Mouse (Mus musculus) brown adipose tissue, adult 24 weeks (tissue): ENCODE data around the gene Pde4c. TPM values are rescaled to one million over a fixed set of nuclear protein-coding genes. Genes with fewer than 3 reads are reported as not detected.
A peak's percentile ranks its signal among the peaks of the same experiment; 100 is the strongest.

Experiments
- H3K27ac ChIP-seq: fragments of 200-500 bp; replicated peaks from 2 replicates; pipeline ENCODE4 v1.5.1; 2012; ENCODE audit warnings: low read depth, mild to moderate bottlenecking, low read length
- H3K4me1 ChIP-seq: fragments of 200-500 bp; 2 replicates; pipeline ENCODE4 v1.6.1; 2012; ENCODE audit warnings: low read length, mixed read lengths; ENCODE audit not compliant: control insufficient read depth, insufficient read depth, insufficient read length
- H3K4me3 ChIP-seq: fragments of 200-500 bp; 2 replicates; pipeline ENCODE4 v1.5.1; 2012; ENCODE audit warnings: low read depth, mild to moderate bottlenecking, low read length, moderate library complexity; ENCODE audit not compliant: insufficient read depth
- polyA plus RNA-seq: library from polyadenylated mRNA; stranded (reverse); fragments of >200 nt; gene quantifications from 2 replicates; pipeline ENCODE4 v1.2.4, GENCODE M21; 2012; ENCODE audit not compliant: missing spikeins, insufficient read depth, insufficient read length

Gene Pde4c
- polyA plus RNA-seq, 1 experiment, result 0.36 TPM

- Histone ChIP-seq H3K4me3 (peak overlapping the region; percentile 70), H3K27ac (peak overlapping the region; percentile 37; the same call in 1 of the 2 replicates), H3K4me1 (peaks cover 9% of the 10 kb centered on the region)
Measured at GRCm38 (mm10) chr8:70758616-70759561, 35.4 kb downstream of the Pde4c start.

GRCm38 (mm10) chr8:70760350-70760749 is 36.8 kb downstream of the Pde4c start:
- H3K27ac ChIP-seq, result peak overlapping the region; percentile 33
- peak overlapping the region; percentile 70 for H3K4me3 ChIP-seq
- peaks cover 6% of the 10 kb centered on the region for H3K4me1 ChIP-seq

GRCm38 (mm10) chr8:70760775-70761406 is 37.4 kb downstream of the Pde4c start, which contains the start of gene Mpv17l2:
Gene Mpv17l2, minus strand, starts transcription at chr8:70760946.
- peak within 1 kb of the TSS; percentile 70 for H3K4me3 ChIP-seq

GRCm38 (mm10) chr8:70762118-70762517 is 38.6 kb downstream of the Pde4c start:
- Histone ChIP-seq H3K4me3 (no peak overlapping the region), H3K4me1 (peaks cover 11% of the 10 kb centered on the region), H3K27ac (0 out of 2 replicates have a peak overlapping the region, but pooled peaks have one; percentile 3)

More at GRCm38 (mm10) chr8:70760775-70761406, 37.4 kb downstream of the Pde4c start, which contains the start of gene Mpv17l2:
- Histone ChIP-seq H3K27ac (peak within 1 kb of the TSS; percentile 92), H3K4me1 (peaks cover 6% of the 10 kb centered on the region)

- Histone ChIP-seq H3K4me1 (peaks cover 11% of the 10 kb centered on the region), H3K27ac (no peak overlapping the region), H3K4me3 (no peak overlapping the region)
Measured at GRCm38 (mm10) chr8:70763354-70763753, 39.8 kb downstream of the Pde4c start.

- H3K4me3 ChIP-seq, result no peak overlapping the region
- H3K4me1 ChIP-seq, result peaks cover 11% of the 10 kb centered on the region
- H3K27ac ChIP-seq, result no peak overlapping the region
Measured at GRCm38 (mm10) chr8:70764026-70764425, 40.5 kb downstream of the Pde4c start.

- Histone ChIP-seq H3K27ac (no peak overlapping the region), H3K4me1 (peaks cover 11% of the 10 kb centered on the region), H3K4me3 (no peak overlapping the region)
Measured at GRCm38 (mm10) chr8:70764676-70765075, 41.2 kb downstream of the Pde4c start.

DNA sequence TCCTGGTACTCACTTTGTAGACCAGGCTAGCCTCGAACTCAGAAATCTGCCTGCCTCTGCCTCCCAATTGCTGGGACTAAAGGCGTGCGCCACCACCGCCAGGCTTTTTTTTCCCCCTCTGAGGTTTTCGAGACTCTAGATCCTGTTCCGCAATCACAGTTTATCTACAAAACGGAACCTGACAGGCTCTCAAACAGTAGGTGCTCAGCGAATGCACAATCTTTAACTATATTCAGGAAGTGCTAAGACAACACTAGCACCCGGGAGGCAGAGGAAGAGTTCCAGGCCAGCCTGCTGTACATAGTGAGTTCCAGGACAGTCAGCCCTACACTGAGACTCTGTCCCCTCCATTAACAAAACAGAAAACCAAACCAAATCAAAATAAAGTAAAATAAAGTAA is 41.8 kb downstream of the Pde4c start:
- no peak overlapping the region for H3K27ac ChIP-seq
- H3K4me3 ChIP-seq, result 0 out of 2 replicates have a peak overlapping the region, but pooled peaks have one; percentile 6

GRCm38 (mm10) chr8:70765838-70766570 is 42.5 kb downstream of the Pde4c start:
- Histone ChIP-seq H3K4me1 (peaks cover 7% of the 10 kb centered on the region), H3K27ac (peak overlapping the region; percentile 41; the same call in 1 of the 2 replicates), H3K4me3 (peak overlapping the region; percentile 54)

More for the DNA sequence above, 41.8 kb downstream of the Pde4c start:
- peaks cover 7% of the 10 kb centered on the region for H3K4me1 ChIP-seq

DNA sequence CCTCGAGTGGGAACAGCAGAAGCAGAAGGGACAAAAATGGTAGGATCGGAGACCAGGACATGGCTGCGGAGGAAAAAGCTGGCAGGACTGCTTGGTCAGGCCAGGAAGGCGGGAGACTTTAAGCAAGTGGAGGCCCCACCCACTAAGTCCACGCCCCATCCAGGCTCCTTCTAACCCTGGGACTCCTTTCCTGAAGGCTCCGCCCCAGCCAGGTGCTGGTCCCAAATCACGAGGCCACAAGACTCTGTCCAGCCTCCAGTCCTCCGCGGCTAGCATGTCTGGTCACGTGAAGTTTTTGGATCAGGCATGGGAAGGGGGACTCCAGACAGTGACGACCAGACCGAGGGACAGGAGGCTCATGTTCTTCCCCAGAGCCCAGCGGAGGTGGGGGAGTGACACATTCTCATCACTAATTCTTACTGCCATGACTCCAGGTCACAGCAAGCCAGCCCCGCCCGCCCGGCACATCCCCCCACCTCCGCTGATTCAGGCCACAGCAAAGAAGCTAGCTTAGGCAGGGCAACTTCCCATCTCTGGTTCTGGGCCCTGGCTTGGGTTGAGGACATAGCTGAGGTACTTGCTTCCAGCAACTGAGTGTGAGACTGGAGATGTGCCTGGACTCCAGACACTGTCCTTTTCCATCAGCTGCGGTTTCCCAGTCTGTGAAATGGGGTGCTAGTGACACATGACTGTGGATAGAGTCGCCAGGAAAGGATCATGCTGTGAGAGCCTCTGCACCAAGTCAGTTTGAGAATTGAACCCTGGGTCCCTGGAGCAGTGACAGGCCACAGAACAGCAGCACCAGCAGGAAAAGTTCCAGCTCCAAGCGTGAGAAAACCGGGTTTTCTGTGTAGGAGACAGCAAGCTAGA is 43.3 kb downstream of the Pde4c start:
- peak overlapping the region; percentile 41 for H3K27ac ChIP-seq
- H3K4me3 ChIP-seq, result peak overlapping the region; percentile 54
- peaks cover 5% of the 10 kb centered on the region for H3K4me1 ChIP-seq

- H3K4me1 ChIP-seq, result peaks cover 5% of the 10 kb centered on the region
- H3K4me3 ChIP-seq, result no peak overlapping the region
- H3K27ac ChIP-seq, result peak overlapping the region; percentile 32
Measured at GRCm38 (mm10) chr8:70767503-70767902, 44.0 kb downstream of the Pde4c start.

- H3K4me1 ChIP-seq, result peaks cover 5% of the 10 kb centered on the region
- H3K4me3 ChIP-seq, result no peak overlapping the region
- H3K27ac ChIP-seq, result peak overlapping the region; percentile 32; the same call in 1 of the 2 replicates
Measured at GRCm38 (mm10) chr8:70768231-70768776, 44.8 kb downstream of the Pde4c start.

DNA sequence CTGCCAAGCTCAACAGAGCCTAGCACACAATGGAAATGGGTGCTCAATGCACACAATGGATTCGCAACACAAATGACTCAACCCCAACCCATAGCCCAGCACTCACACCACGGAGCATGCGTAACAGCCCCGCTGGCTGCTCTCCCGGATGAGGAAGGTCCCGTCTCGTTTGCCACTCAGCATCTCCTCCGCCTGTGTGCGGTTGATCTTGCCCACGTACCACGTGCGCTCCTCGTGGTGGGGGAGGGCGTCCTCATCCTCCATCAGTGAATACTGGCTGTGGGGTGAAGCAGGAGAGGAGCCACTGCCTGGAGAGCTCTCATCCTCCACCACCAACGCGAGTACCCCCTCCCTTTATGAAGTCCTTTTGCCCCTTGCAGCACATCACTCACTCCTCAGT is 45.4 kb downstream of the Pde4c start:
- peaks cover 6% of the 10 kb centered on the region for H3K4me1 ChIP-seq
- H3K4me3 ChIP-seq, result no peak overlapping the region
- H3K27ac ChIP-seq, result no peak overlapping the region

GRCm38 (mm10) chr8:70769359-70769758 is 45.8 kb downstream of the Pde4c start:
- no peak overlapping the region for H3K4me3 ChIP-seq
- peaks cover 8% of the 10 kb centered on the region for H3K4me1 ChIP-seq
- H3K27ac ChIP-seq, result no peak overlapping the region
